Mouse (Mus musculus): Measurements from ENCODE around the gene Hint2.

Hint2 gene

DNA sequence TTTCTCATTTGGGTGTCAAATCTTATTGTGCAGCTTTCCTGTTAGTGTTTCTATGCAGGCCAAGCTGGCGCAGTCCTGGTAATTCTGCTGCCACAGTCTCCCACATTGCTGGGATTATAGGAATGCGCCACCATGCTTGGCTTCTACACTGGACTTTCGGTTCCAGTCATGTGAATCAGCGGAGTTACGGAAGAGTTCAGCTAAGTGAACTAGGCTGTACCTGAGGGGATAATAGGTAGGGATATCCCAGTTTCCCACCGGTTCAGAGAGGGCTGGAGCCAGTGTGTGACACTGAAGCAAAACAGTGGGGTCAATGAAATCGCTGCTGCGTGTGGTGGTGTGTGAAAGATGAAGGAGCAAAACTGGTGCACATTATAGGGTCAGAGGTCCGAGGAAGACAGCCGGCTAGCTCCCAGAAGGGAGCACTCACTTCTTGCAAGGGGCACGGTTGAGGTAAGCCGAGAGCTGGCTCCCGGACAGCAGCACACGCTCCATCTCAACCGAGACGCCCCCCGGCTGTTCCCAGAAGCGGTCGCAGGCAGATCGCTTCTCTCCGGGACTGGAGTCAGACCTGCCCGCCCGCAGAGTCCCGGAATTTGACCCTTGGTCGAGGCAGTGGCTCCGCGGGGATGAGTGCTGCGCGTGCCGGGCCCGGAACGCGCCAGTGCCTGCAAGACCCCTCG is 469 bp downstream of the Hint2 start:
- DNase-seq (ENCODE audit: low spot score in 2 of 2), result no peak

DNA sequence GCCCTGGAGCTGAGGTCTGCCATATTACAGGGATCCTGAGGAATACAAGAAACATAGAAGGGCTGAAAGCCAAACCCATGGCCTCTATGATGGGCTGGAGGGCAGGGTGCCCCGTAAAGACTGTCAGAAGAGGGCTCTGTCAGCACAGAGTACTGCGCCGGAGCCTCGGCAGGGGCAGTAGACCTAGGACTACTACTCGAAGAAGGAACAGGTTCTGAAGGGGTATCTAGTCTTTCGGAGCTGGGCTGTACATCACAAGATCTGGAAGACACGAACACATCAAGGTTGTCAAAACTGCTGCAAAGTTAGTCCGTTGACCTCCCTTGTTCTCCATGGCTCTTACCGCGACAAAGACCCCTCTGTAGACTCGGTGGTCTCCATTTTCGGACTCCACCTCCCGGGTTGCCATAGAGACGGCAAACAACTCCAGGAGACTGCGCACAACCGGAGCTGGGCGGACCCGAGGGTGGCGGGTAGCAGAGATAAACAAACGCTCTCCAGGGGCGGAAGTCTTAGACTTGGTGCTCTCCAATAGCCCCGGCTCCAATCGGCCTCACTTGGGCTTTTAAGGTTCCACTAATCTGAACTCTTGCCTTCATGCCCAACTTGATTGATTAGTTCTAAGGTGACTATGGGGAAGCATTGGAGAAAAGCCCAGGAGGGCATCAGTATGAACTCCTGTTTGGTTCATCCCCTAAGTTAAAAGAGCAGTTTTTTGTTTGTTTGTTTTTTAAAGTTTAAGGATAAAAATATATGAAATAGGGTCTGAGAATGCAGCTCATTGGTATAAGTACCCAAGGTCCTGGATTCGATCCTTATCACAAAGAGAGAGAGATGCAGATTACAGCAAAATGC is 2.9 kb downstream of the Hint2 start, which contains the start of gene Spag8:
Gene Spag8, minus strand, starts transcription at position 434 of the 855 bp plus-strand sequence.
- DNase-seq (ENCODE audit: low spot score in 2 of 2), result no peak

DNA sequence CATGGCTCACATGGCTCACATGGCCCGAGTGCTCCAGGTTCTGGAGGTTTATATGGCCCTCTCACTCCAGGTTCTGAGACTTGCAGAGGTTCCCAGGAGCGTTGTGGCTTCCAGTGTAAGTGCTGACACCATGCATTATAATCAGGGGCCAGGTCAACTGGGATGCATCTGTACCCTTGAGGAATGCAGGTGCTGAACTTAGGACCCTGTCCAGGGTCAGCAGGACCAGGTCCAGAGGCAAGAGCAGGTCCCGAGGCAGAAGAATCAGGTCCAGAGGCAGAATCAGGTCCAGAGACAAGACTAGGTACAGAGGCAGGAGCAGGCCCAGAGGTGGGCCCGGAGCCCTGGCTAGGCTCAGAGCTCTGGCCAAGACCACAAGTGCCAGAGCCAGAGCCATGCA is 3.5 kb downstream of the Hint2 start:
- no peak for DNase-seq (ENCODE audit: low spot score in 2 of 2)

DNA sequence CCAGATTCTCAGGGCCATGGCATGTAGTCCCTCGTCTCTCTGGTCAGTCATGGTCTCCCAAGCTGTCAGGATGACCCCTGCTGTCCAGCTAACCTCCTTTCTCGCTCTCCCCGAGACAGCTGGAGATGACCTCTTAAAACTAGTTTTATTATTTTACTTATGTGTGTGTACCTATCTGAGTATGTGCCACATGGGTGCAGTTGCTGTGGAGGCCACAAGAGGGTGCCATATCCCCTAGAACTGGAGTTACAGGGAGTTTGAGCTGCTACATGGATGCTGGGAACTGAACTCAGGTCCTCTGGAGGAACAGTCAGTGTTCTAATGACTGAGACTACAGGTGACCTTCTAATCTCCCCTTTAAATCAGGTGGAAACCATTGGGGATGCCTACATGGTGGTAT is 6.5 kb downstream of the Hint2 start:
- DNase-seq (ENCODE audit: low spot score in 2 of 2), result no peak

DNA sequence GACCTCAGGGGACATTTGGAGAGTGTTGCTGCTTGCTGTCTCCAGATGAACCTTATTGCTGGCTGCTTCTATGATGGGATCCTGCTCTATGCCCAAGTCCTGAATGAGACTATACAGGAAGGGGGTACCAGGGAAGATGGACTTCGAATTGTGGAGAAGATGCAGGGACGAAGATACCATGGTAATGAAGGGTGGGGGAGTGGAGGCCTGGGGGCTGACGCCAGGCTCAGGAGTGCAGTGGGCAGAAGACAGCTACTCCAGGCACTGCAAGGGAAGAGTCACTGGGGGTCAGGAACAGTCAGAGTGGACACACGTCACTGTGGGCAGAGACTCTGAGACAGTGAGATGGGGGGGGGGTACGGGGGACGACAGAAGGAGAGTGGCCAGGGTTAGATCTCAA is 15.8 kb downstream of the Hint2 start:
- peak; percentile 3 to 35 for DNase-seq (ENCODE audit: low spot score in 2 of 2)

DNA sequence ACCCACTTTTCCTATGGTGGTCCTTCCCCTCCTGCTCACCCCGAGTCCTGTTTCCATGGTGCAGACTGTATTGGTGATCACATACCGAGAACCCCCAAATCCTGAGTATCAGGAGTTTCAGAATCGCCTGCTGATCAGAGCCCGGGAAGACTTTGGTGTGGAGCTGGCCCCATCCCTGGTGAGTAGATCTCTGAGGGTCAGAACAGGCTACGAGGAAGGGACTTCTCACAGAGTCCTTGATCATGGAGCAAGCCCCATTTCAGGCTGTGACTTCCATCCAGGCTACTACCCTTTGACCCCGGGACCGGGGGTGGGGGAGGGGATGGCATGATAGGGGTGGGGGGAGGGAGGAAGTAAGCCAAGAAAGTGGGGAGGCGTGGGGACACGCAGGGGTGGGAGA is 16.2 kb downstream of the Hint2 start:
- DNase-seq (ENCODE audit: low spot score in 2 of 2), result peak; percentile 14 to 52

DNA sequence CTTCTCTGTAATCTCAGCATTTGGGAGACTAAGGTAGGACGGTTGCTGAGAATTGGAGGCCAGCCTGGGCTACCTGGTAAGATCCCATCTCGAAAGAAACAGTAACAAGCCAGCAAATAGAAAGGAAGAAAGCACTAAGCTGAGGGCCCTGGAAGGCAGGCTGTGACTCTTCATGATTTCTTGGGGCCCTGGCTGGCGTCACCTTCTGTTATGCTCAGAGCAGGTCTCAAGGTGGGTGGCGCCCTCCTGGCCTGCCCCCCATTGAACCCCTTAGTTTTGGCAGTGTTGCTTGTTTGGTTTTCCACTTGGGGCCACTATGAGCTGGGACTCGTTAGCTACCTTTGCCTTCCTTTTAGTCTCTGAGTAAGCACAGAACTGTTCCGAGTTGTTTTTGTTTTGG is 19.5 kb downstream of the Hint2 start:
- peak in 1 of 2 experiments; percentile 36 for DNase-seq (ENCODE audit: low spot score in 2 of 2)

DNA sequence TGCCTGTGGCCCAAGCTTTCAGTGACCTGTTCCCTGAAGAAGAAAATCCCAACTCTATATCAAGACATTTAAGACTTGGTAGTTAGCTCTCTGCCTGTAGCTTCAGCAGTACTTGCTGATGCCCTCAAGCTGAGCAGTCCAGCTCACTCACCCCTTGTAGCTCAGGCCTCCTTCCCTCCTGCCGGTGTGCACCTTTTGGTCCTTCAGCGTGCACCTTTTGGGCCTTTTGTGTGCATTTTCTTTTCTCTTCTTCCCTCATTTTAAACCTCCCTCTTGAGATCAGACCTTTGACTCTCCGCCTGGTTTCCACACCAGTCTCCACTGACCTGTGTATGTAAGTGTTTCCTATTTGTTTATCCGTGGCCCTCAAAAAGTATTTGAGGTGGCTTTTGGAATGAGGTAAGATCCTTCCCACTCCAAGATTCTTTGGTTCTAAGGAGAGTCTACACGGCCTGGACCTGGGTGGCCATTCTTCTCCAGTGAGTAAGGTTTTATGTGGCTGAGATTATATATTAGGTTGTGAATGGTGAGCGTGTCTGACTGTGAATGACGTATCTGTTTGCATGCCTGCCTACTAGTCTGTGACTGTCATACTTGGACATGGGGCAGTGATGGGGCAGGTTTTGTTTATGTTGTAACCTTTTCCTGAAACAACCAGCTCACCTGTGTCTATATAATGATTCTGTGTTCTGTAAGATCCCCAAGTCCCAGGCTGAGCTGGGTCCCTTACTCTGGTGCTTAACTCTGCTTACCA is 21.5 kb downstream of the Hint2 start:
- peak; percentile 7 to 46 for DNase-seq (ENCODE audit: low spot score in 2 of 2)

DNA sequence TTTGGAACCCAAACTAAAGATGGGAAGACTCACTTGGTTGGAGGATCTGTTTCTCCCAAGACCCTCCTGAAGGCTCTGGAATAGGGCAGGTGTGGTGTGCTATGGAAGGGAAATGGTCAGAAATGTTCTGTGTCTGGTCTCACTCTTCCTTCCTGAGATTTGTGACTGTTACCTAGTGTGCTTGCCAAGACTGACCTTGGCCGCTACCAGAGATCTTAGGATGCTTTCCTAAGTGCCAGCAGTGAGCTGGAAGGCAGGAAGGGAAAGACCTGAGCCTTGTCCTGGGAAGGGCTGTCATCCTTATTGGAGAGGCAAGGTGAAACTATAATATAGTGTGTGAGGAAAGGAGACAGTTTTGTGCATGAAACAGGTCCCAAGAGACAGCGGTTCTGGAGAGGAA is 22.5 kb downstream of the Hint2 start:
- peak in 1 of 2 experiments; percentile 14 for DNase-seq (ENCODE audit: low spot score in 2 of 2)

DNA sequence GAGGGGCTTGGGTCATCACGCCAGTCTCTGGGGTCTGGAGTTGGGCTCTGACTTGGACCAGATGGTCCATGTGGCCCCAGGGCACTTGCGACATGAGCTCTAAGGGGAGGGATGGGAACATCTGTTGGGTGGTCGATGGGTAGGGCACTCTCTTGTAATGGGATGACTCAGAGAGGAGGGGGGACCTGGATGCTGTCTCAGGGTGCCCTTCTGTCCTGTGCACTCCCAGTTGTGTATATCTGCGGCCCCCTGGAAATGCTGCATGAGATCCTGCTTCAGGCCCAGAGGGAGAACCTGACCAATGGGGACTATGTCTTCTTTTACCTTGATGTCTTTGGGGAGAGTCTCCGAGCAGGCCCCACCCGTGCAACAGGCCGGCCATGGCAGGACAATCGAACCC is 23.0 kb downstream of the Hint2 start:
- DNase-seq (ENCODE audit: low spot score in 2 of 2), result peak; percentile 16 to 51

DNA sequence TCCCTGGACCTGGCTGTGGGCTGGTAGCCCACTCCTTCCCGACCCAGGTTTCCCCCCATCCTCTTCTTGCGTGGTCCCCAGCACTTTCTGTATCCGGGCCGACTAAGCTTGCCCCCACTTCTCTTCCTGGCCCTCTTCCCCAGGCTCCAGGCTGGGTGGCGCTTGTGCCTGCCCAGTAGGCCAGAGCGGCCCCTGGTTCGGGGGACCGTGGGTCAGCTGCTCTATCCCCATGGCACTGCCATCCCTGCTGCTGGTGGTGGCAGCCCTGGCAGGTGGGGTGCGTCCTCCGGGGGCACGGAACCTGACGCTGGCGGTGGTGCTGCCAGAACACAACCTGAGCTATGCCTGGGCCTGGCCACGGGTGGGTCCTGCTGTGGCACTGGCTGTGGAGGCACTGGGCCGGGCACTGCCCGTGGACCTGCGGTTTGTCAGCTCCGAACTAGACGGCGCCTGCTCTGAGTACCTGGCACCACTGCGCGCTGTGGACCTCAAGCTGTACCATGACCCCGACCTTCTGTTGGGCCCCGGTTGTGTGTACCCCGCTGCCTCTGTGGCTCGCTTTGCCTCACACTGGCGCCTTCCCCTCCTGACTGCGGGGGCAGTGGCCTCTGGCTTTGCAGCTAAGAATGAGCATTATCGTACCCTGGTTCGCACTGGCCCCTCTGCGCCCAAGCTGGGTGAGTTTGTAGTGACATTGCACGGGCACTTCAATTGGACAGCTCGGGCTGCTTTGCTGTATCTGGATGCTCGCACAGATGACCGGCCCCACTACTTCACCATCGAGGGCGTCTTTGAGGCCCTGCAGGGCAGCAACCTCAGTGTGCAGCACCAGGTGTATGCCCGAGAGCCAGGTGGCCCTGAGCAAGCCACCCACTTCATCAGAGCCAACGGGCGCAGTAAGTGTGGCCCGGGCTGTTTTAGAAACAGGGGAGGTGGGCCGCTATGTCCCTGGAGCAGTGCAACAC is 24.0 kb downstream of the Hint2 start:
- DNase-seq (ENCODE audit: low spot score in 2 of 2), result peak; percentile 21 to 61

DNA sequence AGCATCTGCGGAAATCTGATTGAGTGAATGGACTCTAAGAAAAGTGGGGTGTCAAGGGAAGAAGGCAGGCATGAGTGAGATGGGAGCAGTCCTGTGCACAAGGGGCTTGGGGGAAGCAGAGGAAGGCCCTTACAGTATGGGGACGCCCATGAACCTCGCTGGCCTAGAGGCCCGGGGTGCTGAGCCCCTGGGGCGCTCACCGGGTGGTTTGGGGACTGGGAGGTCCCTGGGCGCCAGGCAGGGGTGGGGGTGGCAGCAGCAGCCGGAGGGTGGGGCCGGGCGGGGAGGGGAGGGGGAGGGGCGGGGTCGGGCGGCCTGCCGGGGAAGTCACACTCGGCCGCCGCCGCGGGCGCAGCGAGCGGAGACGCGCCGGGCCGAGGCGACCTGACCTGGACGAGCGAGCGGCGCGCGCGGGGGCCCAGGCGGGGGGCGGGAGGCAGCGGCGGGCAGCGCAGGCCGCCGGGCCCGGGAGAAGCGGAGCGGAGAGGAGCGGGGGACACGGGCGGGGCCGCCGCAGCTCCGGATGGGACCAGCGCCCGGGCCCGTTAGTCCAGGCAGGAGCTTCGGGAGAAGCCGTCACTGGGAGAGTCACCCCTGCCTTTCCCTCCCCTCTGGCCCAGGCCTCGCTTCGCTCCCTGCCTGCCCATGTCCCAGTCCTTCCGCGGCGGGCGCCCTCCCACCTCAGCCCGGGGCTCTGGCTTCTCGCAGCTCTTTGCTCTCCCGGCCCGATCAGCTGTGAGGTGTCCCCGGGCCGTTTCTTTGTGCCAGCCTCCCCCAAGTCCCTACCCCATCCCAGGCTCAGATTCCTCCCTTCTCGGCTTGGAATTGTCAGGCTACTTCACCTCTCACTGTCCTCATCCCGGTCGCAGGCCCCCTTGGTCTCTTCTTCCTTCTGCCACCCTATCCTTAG is 25.0 kb downstream of the Hint2 start, which contains the start of gene Npr2:
Gene Npr2, plus strand, starts transcription at position 890 of the 910 bp plus-strand sequence.
- DNase-seq (ENCODE audit: low spot score in 2 of 2), result peak in 1 of 2 experiments; percentile 50

DNA sequence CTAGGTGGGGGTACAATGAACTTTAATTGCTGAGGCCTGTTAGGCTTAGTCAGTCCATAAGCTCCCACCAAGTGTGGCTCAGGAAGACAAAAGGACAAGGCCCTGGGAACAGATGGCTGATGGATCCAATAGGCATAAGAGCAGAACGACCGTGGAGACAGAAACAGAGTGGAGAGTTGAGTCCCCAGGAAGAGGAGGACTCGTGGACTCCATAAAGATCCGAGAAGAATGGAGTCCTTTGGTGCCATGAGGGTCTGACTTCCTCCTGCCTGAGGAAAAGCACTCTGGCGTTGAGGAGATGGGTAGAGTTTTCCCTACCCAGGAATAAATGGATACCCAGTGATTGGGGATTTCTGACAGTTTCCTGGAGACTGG is 25.6 kb downstream of the Hint2 start:
- DNase-seq (ENCODE audit: low spot score in 2 of 2), result no peak

DNA sequence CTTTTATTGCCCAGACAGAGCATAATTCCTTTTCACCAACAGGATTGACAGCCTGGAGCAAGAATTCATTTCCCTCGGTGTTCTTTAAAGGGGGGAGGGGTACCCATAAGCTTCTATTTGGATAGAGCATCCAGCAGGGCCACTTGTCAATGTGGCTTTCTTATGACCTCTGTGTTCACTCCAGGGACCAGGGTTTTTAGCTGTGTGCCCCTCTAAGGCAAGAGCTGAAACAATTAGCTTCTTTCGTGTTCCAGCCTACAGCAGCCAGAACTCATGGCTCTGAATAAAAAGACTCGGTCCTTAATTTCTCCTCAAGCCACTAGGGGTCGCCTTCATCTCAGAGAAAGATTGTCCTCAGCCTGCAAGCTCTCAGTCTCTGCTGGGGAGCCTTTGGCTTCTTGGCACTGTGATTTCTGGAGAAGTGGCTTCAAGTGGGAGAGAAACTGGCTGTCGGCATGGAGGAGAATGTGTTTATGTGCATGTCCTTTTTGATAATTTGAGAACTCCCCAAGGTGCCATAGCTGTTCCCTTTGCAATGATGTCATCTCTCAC is 26.2 kb downstream of the Hint2 start:
- peak in 1 of 2 experiments; percentile 57 for DNase-seq (ENCODE audit: low spot score in 2 of 2)

DNA sequence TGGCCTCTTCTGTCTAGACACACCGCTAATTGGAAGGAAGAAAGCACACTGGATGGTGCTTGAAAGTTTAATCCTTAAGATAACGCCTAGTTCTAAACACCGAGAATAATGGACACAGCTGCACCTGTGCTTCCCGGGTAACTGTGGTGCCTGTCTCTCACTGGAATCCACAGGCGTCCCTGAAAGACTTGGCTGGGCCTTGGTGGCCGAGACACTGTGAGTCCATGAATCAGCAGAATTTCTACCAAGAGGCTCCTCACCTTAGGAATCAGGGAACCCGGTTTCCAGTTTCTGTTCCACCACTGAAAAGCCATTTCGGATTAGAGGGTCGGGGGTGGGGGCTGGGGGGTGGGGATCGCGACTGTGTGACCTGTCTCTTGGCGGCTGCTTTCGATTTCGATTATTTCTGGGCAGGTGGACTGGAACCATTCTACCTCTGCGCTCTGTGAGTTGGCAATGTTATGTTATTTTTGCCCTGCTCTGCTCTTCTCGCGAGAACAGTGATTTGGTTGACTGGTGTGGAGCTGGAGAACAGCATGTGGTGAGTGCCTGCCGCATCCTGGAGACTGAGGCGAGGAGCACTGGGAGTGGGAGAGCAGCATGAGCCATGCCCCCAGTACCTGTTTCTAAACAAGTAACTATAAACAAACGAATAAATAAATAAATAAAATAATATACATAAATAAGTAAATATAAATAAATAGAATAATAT is 27.0 kb downstream of the Hint2 start:
- peak in 1 of 2 experiments; percentile 12 for DNase-seq (ENCODE audit: low spot score in 2 of 2)

DNA sequence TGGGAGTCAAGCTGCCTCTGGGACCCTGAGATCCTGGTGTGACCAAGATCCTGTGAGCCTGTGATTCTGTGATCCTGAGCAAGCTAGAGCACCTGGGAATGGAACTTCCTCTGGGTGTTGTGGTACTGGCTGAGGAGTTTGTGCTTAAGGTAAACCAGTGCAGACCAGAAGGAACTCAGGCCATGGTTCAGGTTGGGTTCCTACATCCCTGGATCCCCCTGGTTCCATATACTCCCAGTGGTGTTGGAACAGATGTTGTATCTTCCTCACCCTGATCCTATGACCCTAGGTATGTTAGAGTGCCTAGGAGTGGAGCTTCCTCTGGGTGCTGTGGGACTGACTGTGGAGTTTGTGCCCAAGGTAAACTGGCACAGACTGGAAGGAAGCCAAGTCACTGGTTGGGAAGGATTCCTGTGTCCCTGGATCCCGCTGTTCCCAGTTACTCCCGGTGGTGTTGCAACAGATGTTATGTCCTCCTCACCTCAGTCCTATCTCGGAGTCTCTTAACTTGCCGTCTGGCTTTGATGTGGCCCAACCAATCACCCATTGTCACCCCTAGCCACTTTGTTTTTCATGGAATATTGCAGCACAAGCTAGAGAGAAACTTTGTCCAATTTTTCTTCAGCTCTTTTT is 36.0 kb downstream of the Hint2 start:
- DNase-seq (ENCODE audit: low spot score in 2 of 2), result no peak

DNA sequence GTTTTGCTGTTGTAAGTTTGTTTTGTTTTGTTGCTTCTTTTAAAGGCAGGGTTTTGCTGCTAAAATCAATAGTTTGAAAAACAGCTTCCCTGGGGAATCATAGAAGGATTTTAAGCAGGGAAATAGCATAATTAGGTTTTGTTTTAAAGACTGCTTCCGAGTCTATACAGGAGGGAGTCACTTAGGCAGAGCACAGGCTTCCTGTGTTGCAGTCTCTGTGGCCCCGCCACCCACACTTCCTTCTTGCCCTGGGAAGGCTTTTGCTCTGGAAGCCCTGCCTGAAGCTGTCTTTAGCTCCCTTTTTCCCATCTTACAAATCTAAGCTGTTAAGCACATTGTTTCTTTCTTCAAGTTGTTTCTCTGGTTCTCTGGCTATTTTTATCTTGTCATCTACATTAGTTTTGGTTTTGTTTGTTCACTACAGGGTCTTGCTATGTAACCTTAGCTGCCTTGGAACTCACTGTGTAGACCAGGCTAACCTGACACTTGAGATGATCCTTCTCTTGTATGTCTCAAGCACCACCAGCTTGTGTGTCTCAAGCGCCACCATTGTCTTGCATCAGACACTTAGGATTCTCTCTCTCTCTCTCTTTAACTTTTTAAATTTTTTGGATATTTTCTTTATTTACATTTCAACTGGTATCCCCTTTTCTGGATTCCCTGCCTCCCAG is 43.1 kb downstream of the Hint2 start:
- DNase-seq (ENCODE audit: low spot score in 2 of 2), result no peak

DNA sequence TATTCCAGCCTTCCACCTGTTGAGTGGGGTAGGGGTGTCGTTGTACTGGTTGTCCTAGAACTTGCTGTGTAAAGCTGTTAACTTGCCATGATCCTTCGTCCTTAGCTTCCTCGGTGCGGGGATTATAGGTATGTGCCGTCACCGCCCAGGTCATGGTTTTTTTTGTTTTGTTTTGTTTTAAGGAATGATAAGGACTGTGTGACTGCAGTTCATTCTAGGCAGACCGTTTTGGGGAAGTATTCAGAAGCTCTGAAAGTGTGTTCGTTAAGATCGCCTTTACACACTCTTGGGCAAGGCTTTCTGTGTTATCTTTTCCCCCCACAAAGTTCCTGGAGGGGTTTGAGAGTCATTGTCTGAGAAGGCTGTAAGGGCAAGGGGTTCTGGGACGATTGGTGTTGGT is 43.7 kb downstream of the Hint2 start:
- DNase-seq (ENCODE audit: low spot score in 2 of 2), result no peak

Measured in urinary bladder, postnatal 4 days (tissue).